Mouse (Mus musculus): ENCODE measurements around the gene Rnf113a2. TPM values are rescaled to one million over a fixed set of nuclear protein-coding genes. Genes with fewer than 3 reads are reported as not detected.

Gene Rnf113a2
- total RNA-seq, 2 experiments from 2014 or later, result 11.7 to 12.1 TPM

Other genes starting within 250 kb of the Rnf113a2 start
- 10 to 100 TPM; 15.6 to 15.9 TPM for gene Elmsan1, start 198.3 kb upstream of the Rnf113a2 start, total RNA-seq (2021)
- gene Ptgr2, start 132.0 kb upstream of the Rnf113a2 start, total RNA-seq (2021), result 100 to 1,000 TPM; 210 to 234 TPM
- gene Zfp410, start 100.3 kb upstream of the Rnf113a2 start, total RNA-seq (2021), result 10 to 100 TPM; 23.8 to 25.4 TPM
- 100 to 1,000 TPM; 105 to 114 TPM for gene Coq6, start 55.5 kb upstream of the Rnf113a2 start, total RNA-seq (2021)
- 10 to 100 TPM in 1 of 2 experiments, 1 to 10 TPM in 1; 8.5 to 10.3 TPM for gene Fam161b, start 55.4 kb upstream of the Rnf113a2 start, total RNA-seq (2021)
- 10 to 100 TPM; 61.6 to 68.2 TPM for gene Entpd5, start 8.2 kb upstream of the Rnf113a2 start, total RNA-seq (2021)
- 1 to 10 TPM; 1.2 TPM for gene Bbof1, start 8.1 kb upstream of the Rnf113a2 start, total RNA-seq (2021)
- 100 to 1,000 TPM; 208 to 210 TPM for gene Aldh6a1, start 33.8 kb downstream of the Rnf113a2 start, total RNA-seq (2021)
- gene Lin52, start 34.2 kb downstream of the Rnf113a2 start, total RNA-seq (2021), result 10 to 100 TPM; 12.4 to 14.9 TPM
- gene Vsx2, start 152.6 kb downstream of the Rnf113a2 start, total RNA-seq (2021), result not detected
- gene Abcd4, start 200.2 kb downstream of the Rnf113a2 start, total RNA-seq (2021), result 1 to 10 TPM; 5.2 to 7.1 TPM
- not detected for gene Vrtn, start 223.8 kb downstream of the Rnf113a2 start, total RNA-seq (2021)